Mouse (Mus musculus): ENCODE measurements at regions not wholly inside any gene's neighbourhood (a gene's known extent, or its start where the extent isn't known, plus 50 kb on each side); places are given as distances from the start of the nearest gene placed in this dataset.

DNA sequence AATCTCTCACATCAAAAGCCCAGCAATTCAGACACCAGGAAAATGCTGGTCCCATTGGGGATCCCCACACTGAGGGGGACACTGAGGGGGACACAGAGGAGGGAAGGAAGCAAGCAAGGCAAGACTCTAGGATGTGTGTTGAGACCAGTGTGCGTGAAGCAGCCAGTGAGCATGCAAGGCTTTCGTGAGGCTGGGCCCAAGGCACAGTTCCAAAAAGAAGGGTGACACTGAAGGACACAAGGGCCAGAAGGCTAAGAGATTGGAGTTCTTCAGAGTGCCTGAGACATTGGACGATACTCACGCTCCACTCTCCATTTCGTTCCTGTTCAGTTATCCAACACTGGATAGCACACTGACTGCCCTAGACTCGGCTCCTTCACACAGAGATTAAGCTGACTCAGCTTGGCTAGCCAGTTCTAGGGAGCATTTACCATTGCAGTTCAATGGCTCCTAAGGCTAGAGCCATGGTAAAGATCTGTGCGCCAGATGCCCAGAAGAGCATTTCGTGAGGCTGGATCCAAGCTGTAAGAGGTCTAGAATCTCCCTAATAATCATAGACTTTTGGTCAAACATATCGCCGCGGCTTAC is 150.1 kb downstream of the Zfp36l1 start:
- TF ChIP-seq CTCF (IDR thresholded peaks at IDR 0.05; ENCODE audit: low read depth) (no peak), EP300 (optimal IDR thresholded peaks at IDR 0.05) (no peak)

All from stomach, postnatal 0 days (tissue).